Mouse (Mus musculus): ENCODE measurements around the gene Myrfl.

GRCm38 (mm10) chr10:116776846-116777245, 119.9 kb downstream of the Myrfl start:
- TF ChIP-seq POLR2A (IDR thresholded peaks at IDR 0.05; ENCODE audit: low read depth, low read length) (no peak), CTCF (IDR thresholded peaks at IDR 0.05; ENCODE audit: extremely low read depth, insufficient read depth, insufficient read length, insufficient replicate concordance) (no peak)
